Mouse (Mus musculus) heart, embryonic 11.5 days (tissue): ENCODE measurements around the gene Plcg1. TPM values are rescaled to one million over a fixed set of nuclear protein-coding genes. Genes with fewer than 3 reads are reported as not detected.

ENCODE experiments used
- ATAC-seq: fragments of 200-750 bp; cut with Nextera tagmentation; replicated peaks from 2 replicates; pipeline ENCODE4 v1.8.0; 2017; ENCODE audit warnings: moderate library complexity; ENCODE audit not compliant: insufficient number of reproducible peaks, low FRiP score, low TSS enrichment
- H3K27ac ChIP-seq: fragments of 300-500 bp; sonication (generic); 2 replicates; pipeline ENCODE4 v1.5.1; 2014; ENCODE audit warnings: mild to moderate bottlenecking, low read depth, low read length
- H3K27me3 ChIP-seq: fragments of 300-500 bp; sonication (generic); 2 replicates; pipeline ENCODE4 v1.6.1; 2014; ENCODE audit warnings: mild to moderate bottlenecking, low read length, mixed read lengths; ENCODE audit not compliant: control insufficient read depth, insufficient read depth
- H3K36me3 ChIP-seq: fragments of 300-500 bp; sonication (generic); 2 replicates; pipeline ENCODE4 v1.6.1; 2014; ENCODE audit warnings: mild to moderate bottlenecking, low read length, moderate library complexity, mixed read lengths; ENCODE audit not compliant: control insufficient read depth, insufficient read depth
- H3K4me1 ChIP-seq: fragments of 300-500 bp; sonication (generic); 2 replicates; pipeline ENCODE4 v1.6.1; 2014; ENCODE audit warnings: low read length; ENCODE audit not compliant: control insufficient read depth, insufficient read depth
- H3K4me2 ChIP-seq: fragments of 300-500 bp; sonication (generic); 2 replicates; pipeline ENCODE4 v1.6.1; 2014; ENCODE audit warnings: mild to moderate bottlenecking, moderate library complexity
- H3K4me3 ChIP-seq: fragments of 300-500 bp; sonication (generic); 2 replicates; pipeline ENCODE4 v1.5.1; 2014; ENCODE audit warnings: low read depth, low read length
- H3K9ac ChIP-seq: fragments of 300-500 bp; sonication (generic); 2 replicates; pipeline ENCODE4 v1.6.1; 2014; ENCODE audit warnings: mild to moderate bottlenecking, low read depth, low read length, moderate library complexity
- H3K9me3 ChIP-seq: fragments of 300-500 bp; sonication (generic); replicated peaks from 2 replicates; pipeline ENCODE4 v1.6.1; 2016; ENCODE audit warnings: low read length; ENCODE audit not compliant: control insufficient read depth
- WGBS: fragments of 180-500 bp; shearing (Covaris S2); extraction: QIAGEN DNeasy Blood & Tissue Kit; methylation state at CpG from one replicate; pipeline ENCODE4 v1.1.7; 2014; ENCODE audit not compliant: insufficient replicate concordance; 5-methylcytosine and 5-hydroxymethylcytosine counted together
- polyA plus RNA-seq: library from polyadenylated mRNA; unstranded; fragments of >200 nt; fragmentation: Nextera tagmentation; extraction: Ambion mirVana; gene quantifications from 2 replicates; pipeline ENCODE4 v1.2.1, GENCODE M21; 2014

The Plcg1 gene
- polyA plus RNA-seq, 1 experiment from 2014 or later: 31.0 TPM

DNA sequence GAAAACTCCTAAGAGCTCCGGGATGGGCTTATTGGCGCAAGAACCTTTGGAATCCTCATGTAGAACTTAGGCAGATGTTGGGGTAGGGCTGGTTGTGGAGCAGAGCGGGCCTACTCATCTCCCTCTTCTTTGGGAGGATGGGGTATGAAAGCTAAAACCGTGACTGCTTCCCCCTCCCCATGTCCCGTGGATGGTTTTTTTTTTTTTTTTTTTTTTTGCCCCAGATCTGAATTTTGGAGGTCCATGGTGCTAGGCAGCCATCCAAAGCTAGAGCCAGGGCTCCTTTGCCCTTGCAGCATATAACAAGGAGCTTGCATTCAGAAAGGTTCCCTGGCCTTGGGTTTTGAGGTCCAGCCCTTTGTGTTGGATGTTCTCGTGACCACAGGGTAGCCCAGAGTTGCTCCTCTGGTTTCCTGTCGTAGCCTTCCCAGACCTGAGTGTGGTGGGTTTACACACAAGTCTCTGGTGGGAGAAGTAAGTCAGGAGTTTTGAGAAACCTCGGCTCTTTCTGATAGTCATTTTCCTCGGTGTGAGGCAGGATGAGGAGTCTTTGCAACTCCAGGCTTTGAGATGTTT lies 1.4 kb downstream of the Plcg1 start:
- WGBS: 36% methylated on average over 9 of the region's 9 CpGs
- ATAC-seq: no peak
- Histone ChIP-seq H3K9me3 (no peaks in the 10 kb centered on the region), H3K27me3 (no peaks in the 10 kb centered on the region), H3K27ac (no peak overlapping the region), H3K4me3 (peak overlapping the region; percentile 95), H3K4me1 (peaks cover 48% of the 10 kb centered on the region), H3K9ac (peak overlapping the region; percentile 99), H3K36me3 (peaks cover 5% of the 10 kb centered on the region; the same call in 1 of the 2 replicates), H3K4me2 (peak overlapping the region; percentile 97)

DNA sequence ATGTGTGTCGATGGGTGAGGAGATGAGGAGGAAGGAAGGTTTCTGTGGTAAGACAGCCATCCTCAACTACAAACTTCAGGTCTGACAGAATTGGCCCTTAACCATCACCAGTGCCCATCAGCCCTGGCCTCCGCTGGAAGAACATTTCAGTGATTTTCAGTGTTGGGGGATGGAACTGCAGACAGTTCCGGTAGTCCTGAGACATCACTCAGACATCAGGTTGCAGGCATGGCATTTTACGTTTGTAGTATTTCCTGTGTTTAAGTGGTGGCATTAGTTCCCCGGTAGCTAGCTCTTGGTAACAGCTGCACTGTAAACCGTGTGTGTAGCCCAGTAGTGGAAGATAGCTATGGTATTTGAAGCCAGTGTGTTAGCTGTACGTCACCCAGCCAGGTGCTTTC lies 2.0 kb downstream of the Plcg1 start:
- Histone ChIP-seq H3K36me3 (peaks cover 5% of the 10 kb centered on the region; the same call in 1 of the 2 replicates), H3K4me3 (peak overlapping the region; percentile 95), H3K27me3 (no peaks in the 10 kb centered on the region), H3K4me2 (peak overlapping the region; percentile 97), H3K4me1 (peaks cover 52% of the 10 kb centered on the region), H3K9me3 (no peaks in the 10 kb centered on the region), H3K9ac (0 out of 2 replicates have a peak overlapping the region, but pooled peaks have one; percentile 99), H3K27ac (no peak overlapping the region)
- ATAC-seq: no peak
- 40% methylated on average over 7 of the region's 7 CpGs for WGBS

DNA sequence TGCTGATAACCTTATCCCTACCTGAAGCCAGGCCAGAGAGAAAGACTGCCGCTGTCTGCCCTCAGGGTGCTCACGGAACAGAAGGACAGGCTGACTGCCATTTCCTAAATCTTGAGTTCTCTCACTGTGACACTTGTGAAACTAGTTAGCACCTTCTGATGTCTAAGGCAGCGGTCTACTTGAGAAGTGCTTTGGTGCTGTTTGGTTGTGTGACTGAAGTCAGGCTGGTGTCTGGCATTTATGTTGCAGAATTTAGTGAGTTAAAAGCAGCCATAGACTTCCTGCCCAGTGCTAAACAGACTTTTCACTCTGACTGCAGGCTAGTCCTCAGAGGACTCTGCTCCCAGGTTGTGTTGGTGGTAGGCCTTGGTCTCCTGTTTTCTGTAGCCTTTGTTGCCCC lies 3.2 kb downstream of the Plcg1 start:
- no peaks in the 10 kb centered on the region for H3K9me3 ChIP-seq
- no peak overlapping the region for H3K9ac ChIP-seq
- H3K4me1 ChIP-seq: peaks cover 64% of the 10 kb centered on the region
- ATAC-seq: no peak
- H3K4me2 ChIP-seq: no peak overlapping the region
- H3K27me3 ChIP-seq: no peaks in the 10 kb centered on the region
- 81% methylated on average over 3 of the region's 3 CpGs for WGBS
- no peak overlapping the region for H3K27ac ChIP-seq
- H3K4me3 ChIP-seq: no peak overlapping the region
- H3K36me3 ChIP-seq: peaks cover 5% of the 10 kb centered on the region; the same call in 1 of the 2 replicates

DNA sequence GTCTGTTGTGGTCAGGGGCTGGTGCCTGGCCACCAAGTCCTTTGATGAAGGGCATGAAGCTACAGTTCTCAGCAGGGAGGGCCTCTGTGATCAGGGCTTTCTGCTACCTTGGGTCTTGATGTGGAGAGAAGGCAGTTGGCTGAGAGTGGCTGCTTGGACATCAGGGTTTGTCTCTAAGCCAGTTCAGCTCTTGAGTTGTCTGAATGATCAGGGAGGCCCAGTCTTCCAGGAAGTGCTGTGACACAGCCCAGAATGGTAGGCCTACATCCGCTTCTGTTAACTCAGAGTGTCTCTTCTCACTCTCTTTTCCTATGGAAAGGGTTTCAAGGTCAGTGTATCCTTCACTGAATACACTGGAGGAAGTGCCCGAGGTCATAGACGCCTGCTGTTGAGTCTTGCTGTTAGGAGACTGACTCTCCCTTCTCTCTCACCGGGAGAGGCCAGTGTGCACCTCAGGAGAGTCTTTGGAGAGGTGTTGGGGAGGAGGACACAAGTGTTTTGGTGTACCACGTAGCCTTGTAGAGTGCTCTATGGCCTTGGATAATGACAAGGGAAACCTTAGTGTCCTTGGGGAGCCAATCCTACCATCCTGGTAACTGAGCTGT lies 4.7 kb downstream of the Plcg1 start:
- Histone ChIP-seq H3K9ac (no peak overlapping the region), H3K4me1 (peaks cover 72% of the 10 kb centered on the region), H3K36me3 (peaks cover 5% of the 10 kb centered on the region; the same call in 1 of the 2 replicates), H3K27me3 (no peaks in the 10 kb centered on the region), H3K9me3 (no peaks in the 10 kb centered on the region), H3K4me2 (no peak overlapping the region), H3K4me3 (no peak overlapping the region), H3K27ac (no peak overlapping the region)
- 72% methylated on average over 5 of the region's 5 CpGs for whole genome bisulfite sequencing
- ATAC-seq: no peak

DNA sequence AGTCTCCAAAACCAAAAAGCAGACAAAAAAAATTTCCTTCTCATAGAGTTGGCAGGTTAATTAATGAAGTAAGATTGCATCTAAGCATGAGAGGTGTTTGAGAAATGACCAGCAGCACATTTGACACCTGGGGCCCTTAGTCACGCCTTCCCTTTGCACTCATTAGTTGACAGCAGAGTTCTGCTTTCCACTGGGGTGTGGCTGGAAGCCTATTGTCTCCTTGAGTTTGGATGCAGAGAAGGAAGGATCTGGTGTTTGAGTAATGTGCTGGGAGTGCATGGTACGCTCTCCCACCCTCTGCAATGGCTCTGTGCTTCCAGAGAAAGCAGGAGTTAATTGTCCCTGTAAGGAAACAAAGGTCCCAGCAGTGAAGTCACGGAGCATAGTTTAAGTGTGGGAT lies 5.4 kb downstream of the Plcg1 start:
- no peaks in the 10 kb centered on the region for H3K9me3 ChIP-seq
- H3K4me2 ChIP-seq: no peak overlapping the region
- H3K27me3 ChIP-seq: no peaks in the 10 kb centered on the region
- no peak overlapping the region for H3K4me3 ChIP-seq
- 86% methylated on average over 3 of the region's 3 CpGs for WGBS
- H3K36me3 ChIP-seq: peaks cover 5% of the 10 kb centered on the region; the same call in 1 of the 2 replicates
- ATAC-seq: no peak
- peaks cover 77% of the 10 kb centered on the region for H3K4me1 ChIP-seq
- H3K27ac ChIP-seq: no peak overlapping the region
- H3K9ac ChIP-seq: no peak overlapping the region

DNA sequence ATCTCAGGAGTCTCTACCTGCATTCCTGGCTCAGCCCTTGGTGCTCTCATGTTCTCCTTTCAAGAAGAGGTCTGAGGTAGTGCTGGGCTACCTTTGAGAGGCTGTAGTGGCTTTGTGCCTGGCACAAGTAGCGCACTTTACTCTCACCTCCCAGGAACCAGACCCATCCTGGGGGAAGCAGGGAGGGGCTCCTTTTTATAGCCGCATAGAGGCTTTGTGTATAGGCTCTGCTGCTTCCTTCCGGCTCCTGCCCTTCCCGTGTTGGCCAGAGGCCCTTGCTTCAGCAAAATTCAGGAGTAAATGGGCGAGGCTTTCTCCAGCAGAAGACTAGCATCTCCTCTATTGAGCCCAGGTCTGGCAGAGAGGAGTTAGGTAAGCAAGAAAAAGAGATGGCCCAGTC lies 7.3 kb downstream of the Plcg1 start:
- no peak overlapping the region for H3K4me2 ChIP-seq
- no peak overlapping the region for H3K4me3 ChIP-seq
- H3K9ac ChIP-seq: no peak overlapping the region
- H3K27me3 ChIP-seq: no peaks in the 10 kb centered on the region
- H3K27ac ChIP-seq: no peak overlapping the region
- no peaks in the 10 kb centered on the region for H3K9me3 ChIP-seq
- 57% methylated on average over 5 of the region's 5 CpGs for WGBS
- peaks cover 5% of the 10 kb centered on the region; the same call in 1 of the 2 replicates for H3K36me3 ChIP-seq
- ATAC-seq: no peak
- H3K4me1 ChIP-seq: peaks cover 78% of the 10 kb centered on the region

DNA sequence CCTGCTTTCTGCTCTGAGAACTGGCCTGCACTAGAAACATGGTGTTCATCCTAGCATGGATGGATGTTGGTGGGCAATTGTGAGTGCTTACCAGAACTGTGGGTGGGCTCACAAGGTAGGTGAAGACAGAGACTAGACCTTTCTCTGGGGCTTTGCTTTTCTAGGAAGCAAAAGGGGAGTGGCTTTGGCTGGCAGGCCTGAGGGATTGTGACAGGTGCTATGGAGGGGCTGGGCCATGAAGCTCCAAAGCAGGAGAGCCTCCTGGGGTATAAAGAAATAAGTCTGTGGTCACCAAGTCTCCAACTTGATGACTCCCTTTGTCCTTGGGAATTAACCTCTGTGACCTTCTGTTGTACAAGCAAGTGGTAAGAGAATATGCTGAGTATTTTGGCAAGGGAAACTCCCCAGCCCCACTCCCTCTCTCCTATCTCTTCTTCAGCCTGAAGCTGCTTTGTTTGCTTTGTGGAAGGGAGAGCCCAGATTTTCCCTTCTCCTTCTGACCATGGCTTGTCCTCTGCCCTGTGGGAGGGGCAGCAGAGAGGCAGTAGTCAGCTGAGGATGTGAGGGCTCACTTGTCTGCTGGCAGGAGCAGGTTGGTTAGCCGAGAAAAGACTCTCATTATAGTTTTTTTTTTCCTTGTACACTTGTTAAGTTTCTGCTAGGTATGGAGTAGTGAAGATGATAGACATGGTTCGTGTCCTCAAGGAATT lies 8.7 kb downstream of the Plcg1 start:
- H3K4me3 ChIP-seq: no peak overlapping the region
- 48% methylated on average over 2 of the region's 2 CpGs for WGBS
- ATAC-seq: no peak

DNA sequence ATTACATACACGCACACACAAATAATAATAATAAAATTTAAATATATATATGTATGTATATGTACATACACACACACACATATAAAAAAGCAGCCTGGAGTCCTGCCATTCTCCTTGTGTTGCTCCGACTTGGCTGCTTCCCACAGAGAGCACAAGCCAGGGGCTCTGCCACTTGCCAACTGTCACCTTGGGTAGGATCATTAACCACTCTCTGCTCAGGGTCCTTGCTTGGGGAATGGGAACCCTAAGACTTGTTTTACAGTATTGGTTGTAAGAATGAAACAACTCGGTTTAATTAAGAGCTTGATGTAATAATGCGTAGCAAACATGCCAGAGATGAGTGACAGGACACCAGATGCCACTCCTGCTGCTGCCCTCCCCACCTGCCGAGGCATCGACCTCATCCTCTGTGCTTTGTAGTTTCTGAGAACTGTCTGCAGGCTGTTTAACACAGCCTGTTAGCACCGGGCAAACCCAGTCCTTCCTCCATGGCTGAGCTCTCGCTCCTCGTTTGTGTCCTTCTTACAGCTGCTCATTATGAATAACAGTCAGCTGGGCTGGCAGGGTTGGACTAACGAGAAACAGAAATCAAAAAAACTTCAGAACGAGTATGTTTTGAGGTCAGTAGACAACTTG lies 9.5 kb downstream of the Plcg1 start:
- Histone ChIP-seq H3K27ac (no peak overlapping the region), H3K4me1 (peaks cover 83% of the 10 kb centered on the region)
- no peak for ATAC-seq

More for the DNA sequence above, 8.7 kb downstream of the Plcg1 start:
- H3K36me3 ChIP-seq: peaks cover 5% of the 10 kb centered on the region; the same call in 1 of the 2 replicates
- H3K4me1 ChIP-seq: peaks cover 78% of the 10 kb centered on the region
- no peak overlapping the region for H3K4me2 ChIP-seq
- peak overlapping the region; percentile 62 for H3K27ac ChIP-seq
- no peaks in the 10 kb centered on the region for H3K9me3 ChIP-seq
- H3K27me3 ChIP-seq: no peaks in the 10 kb centered on the region
- H3K9ac ChIP-seq: no peak overlapping the region

More for the DNA sequence above, 9.5 kb downstream of the Plcg1 start:
- no peak overlapping the region for H3K9ac ChIP-seq
- H3K4me2 ChIP-seq: no peak overlapping the region
- WGBS: 82% methylated on average over 11 of the region's 11 CpGs
- no peak overlapping the region for H3K4me3 ChIP-seq
- H3K36me3 ChIP-seq: peaks cover 5% of the 10 kb centered on the region; the same call in 1 of the 2 replicates
- H3K27me3 ChIP-seq: no peaks in the 10 kb centered on the region
- no peaks in the 10 kb centered on the region for H3K9me3 ChIP-seq
